Mouse (Mus musculus): ENCODE measurements around the gene Actr3b.
"Not testable (repeated sequence)": the region's sequence is repeated elsewhere in the genome, so short reads cannot be mapped to it uniquely, and the experiment has no call there.

Actr3b gene

GRCm38 (mm10) chr5:25773921-25774790 lies 14.4 kb downstream of the Actr3b start:
- no peak for DNase-seq (ENCODE audit: low read depth, low spot score)

GRCm38 (mm10) chr5:25791570-25791969 lies 31.8 kb downstream of the Actr3b start:
- no peak for DNase-seq (ENCODE audit: low read depth, low spot score)

GRCm38 (mm10) chr5:25797776-25798175 lies 38.0 kb downstream of the Actr3b start:
- DNase-seq (ENCODE audit: low read depth, low spot score) = no peak

- no peak for DNase-seq (ENCODE audit: low read depth, low spot score)
Measured at GRCm38 (mm10) chr5:25800929-25801328, 41.1 kb downstream of the Actr3b start.

- no peak for DNase-seq (ENCODE audit: low read depth, low spot score)
Measured at GRCm38 (mm10) chr5:25801744-25802143, 41.9 kb downstream of the Actr3b start.

GRCm38 (mm10) chr5:25804569-25804968 lies 44.8 kb downstream of the Actr3b start:
- no peak for DNase-seq (ENCODE audit: low read depth, low spot score)

- DNase-seq (ENCODE audit: low read depth, low spot score) = no peak
Measured at GRCm38 (mm10) chr5:25812922-25813321, 53.1 kb downstream of the Actr3b start.

- no peak for DNase-seq (ENCODE audit: low read depth, low spot score)
Measured at GRCm38 (mm10) chr5:25829308-25830094, 69.7 kb downstream of the Actr3b start.

- no peak for DNase-seq (ENCODE audit: low read depth, low spot score)
Measured at GRCm38 (mm10) chr5:25830802-25831201, 71.0 kb downstream of the Actr3b start.

- DNase-seq (ENCODE audit: low read depth, low spot score) = peak; percentile 26
Measured at GRCm38 (mm10) chr5:25831624-25832023, 71.8 kb downstream of the Actr3b start.

- peak; percentile 32 for DNase-seq (ENCODE audit: low read depth, low spot score)
Measured at GRCm38 (mm10) chr5:25839400-25839799, 79.6 kb downstream of the Actr3b start.

GRCm38 (mm10) chr5:25846558-25846957 lies 86.8 kb downstream of the Actr3b start:
- DNase-seq (ENCODE audit: low read depth, low spot score) = no peak

GRCm38 (mm10) chr5:25847154-25847553 lies 87.4 kb downstream of the Actr3b start:
- DNase-seq (ENCODE audit: low read depth, low spot score) = no peak

GRCm38 (mm10) chr5:25848058-25848457 lies 88.3 kb downstream of the Actr3b start:
- DNase-seq (ENCODE audit: low read depth, low spot score) = no peak

GRCm38 (mm10) chr5:25866201-25866600 lies 106.4 kb downstream of the Actr3b start:
- DNase-seq (ENCODE audit: low read depth, low spot score) = no peak

- no peak for DNase-seq (ENCODE audit: low read depth, low spot score)
Measured at GRCm38 (mm10) chr5:25869880-25870279, 110.1 kb downstream of the Actr3b start.

GRCm38 (mm10) chr5:25870632-25871031 lies 110.8 kb downstream of the Actr3b start:
- DNase-seq (ENCODE audit: low read depth, low spot score) = no peak

GRCm38 (mm10) chr5:25871342-25872023 lies 111.7 kb downstream of the Actr3b start:
- DNase-seq (ENCODE audit: low read depth, low spot score) = no peak

GRCm38 (mm10) chr5:25873046-25873445 lies 113.2 kb downstream of the Actr3b start:
- DNase-seq (ENCODE audit: low read depth, low spot score) = no peak

GRCm38 (mm10) chr5:25875927-25876326 lies 116.1 kb downstream of the Actr3b start:
- not testable (repeated sequence) for DNase-seq (ENCODE audit: low read depth, low spot score)

- no peak for DNase-seq (ENCODE audit: low read depth, low spot score)
Measured at GRCm38 (mm10) chr5:25877281-25877680, 117.5 kb downstream of the Actr3b start.

- DNase-seq (ENCODE audit: low read depth, low spot score) = no peak
Measured at GRCm38 (mm10) chr5:25877996-25878395, 118.2 kb downstream of the Actr3b start.
